In the genomic region with DNA sequence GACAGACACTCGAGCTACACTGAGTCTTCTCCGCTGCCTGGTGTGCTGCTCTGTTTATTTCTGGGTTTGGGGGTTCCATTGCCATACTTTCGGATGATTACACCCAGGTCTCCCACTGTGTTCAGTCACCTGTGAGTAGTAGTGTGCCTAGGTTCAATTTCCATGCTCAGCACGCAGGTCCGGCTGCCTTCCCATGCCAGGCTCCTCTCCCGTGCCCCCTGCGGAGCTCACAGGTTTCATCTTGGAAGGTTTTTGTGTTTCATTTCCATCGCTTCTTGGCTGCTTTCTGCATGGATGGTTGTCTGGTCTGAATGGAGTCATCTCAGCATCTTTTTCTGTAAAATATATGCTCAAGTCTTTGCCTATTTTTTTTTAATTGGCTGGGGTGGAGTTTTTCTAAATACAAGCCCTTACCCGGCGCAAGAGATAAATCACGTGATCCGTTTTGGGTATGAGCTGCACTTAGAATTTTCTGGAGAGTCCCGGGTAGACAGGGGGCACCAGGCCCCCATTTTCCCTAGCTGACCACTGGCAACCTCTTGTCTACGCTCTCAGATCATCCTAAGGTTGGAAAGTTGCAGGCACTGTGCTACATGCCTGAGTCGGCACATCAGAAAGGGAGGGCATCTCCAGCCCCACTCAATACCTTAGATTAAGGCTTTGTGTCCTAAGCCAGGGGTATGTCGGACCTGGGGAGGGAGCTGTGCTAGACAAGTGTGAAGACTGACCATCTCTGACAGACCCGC, we compare ENCODE assay signal across 24 mouse cellular contexts. TPM values are rescaled to one million over a fixed set of nuclear protein-coding genes. Genes with fewer than 3 reads are reported as not detected.
"Had no signal": no experiment of that assay in that cellular context is flagged by ENCODE, and none has a peak within 500 bp of the region (broad histone marks: within the 10 kb centered on the region; RNA-seq: fewer than 3 reads in every experiment).

No protein-coding gene starts in this region.

- DNase-seq: kidney, adult 9 months; kidney, postnatal 36 days; lung, embryonic 14.5 days; lung, postnatal 10 days; lung, postnatal 4 days; right cerebral cortex, postnatal 14 days; thymus, adult 2 months; thymus, postnatal 36 days had no signal

- H3K27me3 ChIP-seq: limb, embryonic 15.5 days; liver, embryonic 12.5 days; megakaryocyte, embryonic 14.5 days; midbrain, embryonic 12.5 days; neural tube, embryonic 12.5 days; stomach, embryonic 15.5 days had no signal

- H3K4me2 ChIP-seq: limb, embryonic 15.5 days; liver, embryonic 12.5 days; lung, embryonic 14.5 days; midbrain, embryonic 12.5 days; neural tube, embryonic 12.5 days; stomach, embryonic 15.5 days had no signal

- H3K36me3 ChIP-seq: limb, embryonic 15.5 days; liver, embryonic 12.5 days; midbrain, embryonic 12.5 days; neural tube, embryonic 12.5 days; stomach, embryonic 15.5 days had no signal

- H3K27ac ChIP-seq: kidney, postnatal 0 days; layer of hippocampus, adult 2 months; limb, embryonic 15.5 days; liver, embryonic 12.5 days; midbrain, embryonic 12.5 days; neural tube, embryonic 12.5 days; stomach, embryonic 15.5 days had no signal

- H3K9me3 ChIP-seq: limb, embryonic 15.5 days; midbrain, embryonic 12.5 days; neural tube, embryonic 12.5 days; stomach, embryonic 15.5 days had no signal

- ATAC-seq: liver, embryonic 12.5 days had no signal

- H3K4me3 ChIP-seq: layer of hippocampus, adult 2 months; limb, embryonic 15.5 days; liver, embryonic 12.5 days; megakaryocyte, embryonic 14.5 days; midbrain, embryonic 12.5 days; myocyte; neural tube, embryonic 12.5 days; stomach, embryonic 15.5 days had no signal

- H3K9ac ChIP-seq: limb, embryonic 15.5 days; liver, embryonic 12.5 days; lung, embryonic 14.5 days; midbrain, embryonic 12.5 days; neural tube, embryonic 12.5 days; stomach, embryonic 15.5 days had no signal

- H3K4me1 ChIP-seq: limb, embryonic 15.5 days; liver, embryonic 12.5 days; megakaryocyte, embryonic 14.5 days; midbrain, embryonic 12.5 days; neural tube, embryonic 12.5 days; stomach, embryonic 15.5 days had no signal

RNA-seq across cellular contexts. Expression of a gene that starts 4.7 kb away (rescaled TPM):
- total RNA-seq: layer of hippocampus, adult 2 months; layer of hippocampus, postnatal 10 days; left cerebral cortex, adult 18-20 months; left cerebral cortex, postnatal 10 days; neutrophil, adult 5-6 weeks had no signal
- polyA plus RNA-seq: kidney, postnatal 0 days; limb, embryonic 11.5 days; limb, embryonic 15.5 days; liver, embryonic 12.5 days; liver, embryonic 16.5 days; lung, embryonic 14.5 days; midbrain, embryonic 12.5 days; neural tube, embryonic 12.5 days; spleen, adult 2 months; stomach, embryonic 15.5 days; thymus, adult 2 months had no signal
